In the genomic region with DNA sequence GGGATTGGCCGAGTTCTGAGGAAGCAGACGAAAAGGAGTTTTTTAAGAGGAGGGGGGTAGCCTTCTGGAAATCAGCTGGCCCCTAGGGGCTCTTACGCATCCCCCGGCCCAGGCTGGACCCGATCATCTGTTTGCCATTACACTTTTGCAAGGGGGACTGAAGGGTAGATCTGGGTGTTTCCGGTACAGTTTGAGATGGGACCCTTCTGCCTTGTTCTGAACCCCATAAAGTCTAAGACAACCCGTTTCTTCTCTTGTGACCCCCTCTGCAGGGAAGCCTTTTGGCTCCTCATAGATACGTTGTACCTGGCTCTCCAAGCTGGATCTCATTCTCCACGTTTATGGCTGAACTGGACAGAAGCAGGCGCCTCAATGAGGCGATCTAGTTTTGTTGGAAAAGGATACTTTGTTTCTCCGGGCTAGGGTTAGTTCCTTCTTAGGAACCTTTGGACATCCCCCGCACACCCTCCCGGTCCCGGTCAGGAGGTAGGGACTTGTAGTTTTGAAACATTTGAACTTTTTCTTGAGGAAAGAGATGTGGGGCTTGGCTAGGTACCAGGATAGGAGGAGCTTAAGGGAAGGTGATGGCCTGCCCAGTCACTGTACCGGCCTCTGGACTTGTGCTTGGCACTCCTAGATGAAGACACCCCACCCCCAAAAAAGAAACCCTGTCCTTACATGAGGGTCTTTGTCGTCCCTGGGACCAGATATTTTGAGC, we compare ENCODE assay signal across 9 mouse cellular contexts. TPM values are rescaled to one million over a fixed set of nuclear protein-coding genes. Genes with fewer than 3 reads are reported as not detected.
DNase-seq lines count a peak whose midpoint lies in the region; ATAC-seq and TF ChIP-seq lines count a peak whose summit lies in the region.
"Had no signal": no experiment of that assay in that cellular context is flagged by ENCODE, and none has a peak within 500 bp of the region (broad histone marks: within the 10 kb centered on the region; RNA-seq: fewer than 3 reads in every experiment).

No protein-coding gene starts in this region.

- no peak for ATAC-seq in cerebellum, adult (ENCODE audit: insufficient number of reproducible peaks, low FRiP score, low TSS enrichment)
- ATAC-seq in heart, embryonic 16.5 days (replicated peaks; ENCODE audit: extremely low read depth, insufficient read depth, low FRiP score) = no peak
- no peak for ATAC-seq in midbrain, postnatal 0 days (ENCODE audit: low FRiP score)

- peaks cover 49% of the 10 kb centered on the region for H3K4me1 ChIP-seq in heart, embryonic 16.5 days (ENCODE audit: control insufficient read depth, insufficient read depth, low read length)
- H3K4me1 ChIP-seq in limb, embryonic 10.5 days = peaks cover 62% of the 10 kb centered on the region
- peaks cover 24% of the 10 kb centered on the region for H3K4me1 ChIP-seq in midbrain, postnatal 0 days (ENCODE audit: insufficient read depth, low read length)

- peak overlapping the region; percentile 97 for H3K27ac ChIP-seq in heart, embryonic 16.5 days (ENCODE audit: low read length)
- H3K27ac ChIP-seq in limb, embryonic 10.5 days = peak overlapping the region; percentile 93
- peak overlapping the region; percentile 95 for H3K27ac ChIP-seq in midbrain, postnatal 0 days (ENCODE audit: low read depth, low read length)

- no peaks in the 10 kb centered on the region for H3K27me3 ChIP-seq in heart, embryonic 16.5 days (ENCODE audit: control insufficient read depth, insufficient read depth, low read length)
- no peaks in the 10 kb centered on the region for H3K27me3 ChIP-seq in limb, embryonic 10.5 days (ENCODE audit: low read depth, poor library complexity, severe bottlenecking)
- no peaks in the 10 kb centered on the region for H3K27me3 ChIP-seq in midbrain, postnatal 0 days (ENCODE audit: insufficient read depth, low read length)

- peak overlapping the region; percentile 94 for H3K4me2 ChIP-seq in heart, embryonic 16.5 days (ENCODE audit: low read depth, low read length)
- peak overlapping the region; percentile 71 for H3K4me2 ChIP-seq in midbrain, postnatal 0 days (ENCODE audit: low read depth, low read length, poor library complexity, severe bottlenecking)

- 5% methylated on average over 17 of the region's 17 CpGs for WGBS in heart, embryonic 16.5 days
- WGBS in limb, embryonic 10.5 days = 8% methylated on average over 17 of the region's 17 CpGs
- WGBS in midbrain, postnatal 0 days = 5% methylated on average over 17 of the region's 17 CpGs

- peak overlapping the region; percentile 94 for H3K9ac ChIP-seq in heart, embryonic 16.5 days (ENCODE audit: low read length)
- peak overlapping the region; percentile 85 for H3K9ac ChIP-seq in midbrain, postnatal 0 days (replicated peaks; ENCODE audit: low read length, poor library complexity, severe bottlenecking)

- H3K36me3 ChIP-seq in heart, embryonic 16.5 days (ENCODE audit: control insufficient read depth, insufficient read depth) = no peaks in the 10 kb centered on the region
- H3K36me3 ChIP-seq in limb, embryonic 10.5 days = peaks cover 6% of the 10 kb centered on the region; the same call in 1 of the 2 replicates
- no peaks in the 10 kb centered on the region for H3K36me3 ChIP-seq in midbrain, postnatal 0 days (ENCODE audit: insufficient read depth, low read length)

- TF ChIP-seq CTCF in midbrain, postnatal 0 days (IDR thresholded peaks at IDR 0.05) = no peak

- no peaks in the 10 kb centered on the region for H3K9me3 ChIP-seq in heart, embryonic 16.5 days (replicated peaks; ENCODE audit: control insufficient read depth, low read length)
- H3K9me3 ChIP-seq in limb, embryonic 10.5 days (replicated peaks) = no peaks in the 10 kb centered on the region
- H3K9me3 ChIP-seq in midbrain, postnatal 0 days (ENCODE audit: low read length) = no peaks in the 10 kb centered on the region

- peak; percentile 77 for DNase-seq in cerebellum, adult 9-11 months
- peak; percentile 69 for DNase-seq in adrenal gland, postnatal 14 days
- peak; percentile 69 for DNase-seq in limb, embryonic 10.5 days (ENCODE audit: low spot score)
- no peak for DNase-seq in midbrain, postnatal 0 days (ENCODE audit: low spot score)
- no peak for DNase-seq in natural killer cell, adult 2 months (ENCODE audit: low spot score in 2 of 2)
- no peak for DNase-seq in frontal cortex, postnatal 25 days (ENCODE audit: low spot score in 2 of 2)

- peak overlapping the region; percentile 84 for H3K4me3 ChIP-seq in heart, embryonic 16.5 days (ENCODE audit: low read length)
- peak overlapping the region; percentile 74 for H3K4me3 ChIP-seq in limb, embryonic 10.5 days
- peak overlapping the region; percentile 89 for H3K4me3 ChIP-seq in midbrain, postnatal 0 days (ENCODE audit: low read depth, low read length)

RNA-seq across cellular contexts. Expression of gene Lasp1, which starts 2.0 kb away (rescaled TPM):
- total RNA-seq in adrenal gland, postnatal 14 days (2021) = 98.2 and 107 TPM in 2 replicates
- polyA plus RNA-seq in heart, embryonic 16.5 days (2015; fragmentation: Nextera tagmentation; extraction: Ambion mirVana) = 52.9 and 59.0 TPM in 2 replicates
- polyA plus RNA-seq in limb, embryonic 10.5 days (2016; fragmentation: Nextera tagmentation; extraction: Ambion mirVana) = 90.0 and 110 TPM in 2 replicates
- total RNA-seq in midbrain, postnatal 0 days (2014; rRNA removed) = 206 and 216 TPM in 2 replicates
- polyA plus RNA-seq in midbrain, postnatal 0 days (2015; fragmentation: Nextera tagmentation; extraction: Ambion mirVana) = 174 and 179 TPM in 2 replicates

RNA-seq across cellular contexts. Expression of gene Rpl23, which starts 18.6 kb away (rescaled TPM):
- 809 and 980 TPM in 2 replicates for total RNA-seq in adrenal gland, postnatal 14 days (2021)
- 299 and 310 TPM in 2 replicates for polyA plus RNA-seq in heart, embryonic 16.5 days (2015; fragmentation: Nextera tagmentation; extraction: Ambion mirVana)
- 449 and 506 TPM in 2 replicates for polyA plus RNA-seq in limb, embryonic 10.5 days (2016; fragmentation: Nextera tagmentation; extraction: Ambion mirVana)
- 177 and 224 TPM in 2 replicates for total RNA-seq in midbrain, postnatal 0 days (2014; rRNA removed)
- polyA plus RNA-seq in midbrain, postnatal 0 days (2015; fragmentation: Nextera tagmentation; extraction: Ambion mirVana) = 308 and 329 TPM in 2 replicates

RNA-seq across cellular contexts. Expression of gene 1700001P01Rik, which starts 25.1 kb away (rescaled TPM):
- total RNA-seq in adrenal gland, postnatal 14 days (2021) = not detected in 2 replicates
- polyA plus RNA-seq in heart, embryonic 16.5 days (2015; fragmentation: Nextera tagmentation; extraction: Ambion mirVana) = 0.25 and 0.41 TPM in 2 replicates
- polyA plus RNA-seq in limb, embryonic 10.5 days (2016; fragmentation: Nextera tagmentation; extraction: Ambion mirVana) = 0.43 and 0.74 TPM in 2 replicates
- total RNA-seq in midbrain, postnatal 0 days (2014; rRNA removed) = not detected in 2 replicates
- polyA plus RNA-seq in midbrain, postnatal 0 days (2015; fragmentation: Nextera tagmentation; extraction: Ambion mirVana) = 0.29 TPM in 1 of 2 replicates, not detected in the other
- polyA plus RNA-seq: large intestine, adult 2 months had no signal

RNA-seq across cellular contexts. Expression of gene Cwc25, which starts 34.5 kb away (rescaled TPM):
- total RNA-seq in adrenal gland, postnatal 14 days (2021) = 17.6 and 18.7 TPM in 2 replicates
- polyA plus RNA-seq in heart, embryonic 16.5 days (2015; fragmentation: Nextera tagmentation; extraction: Ambion mirVana) = 10.7 and 12.5 TPM in 2 replicates
- polyA plus RNA-seq in limb, embryonic 10.5 days (2016; fragmentation: Nextera tagmentation; extraction: Ambion mirVana) = 17.8 and 21.6 TPM in 2 replicates
- 11.8 and 16.0 TPM in 2 replicates for total RNA-seq in midbrain, postnatal 0 days (2014; rRNA removed)
- 12.0 TPM in 2 replicates for polyA plus RNA-seq in midbrain, postnatal 0 days (2015; fragmentation: Nextera tagmentation; extraction: Ambion mirVana)

RNA-seq across cellular contexts. Expression of gene B230217C12Rik, which starts 39.7 kb away (rescaled TPM):
- total RNA-seq in adrenal gland, postnatal 14 days (2021) = 2.4 and 3.5 TPM in 2 replicates
- polyA plus RNA-seq in heart, embryonic 16.5 days (2015; fragmentation: Nextera tagmentation; extraction: Ambion mirVana) = 2.5 and 3.2 TPM in 2 replicates
- 10.9 and 14.0 TPM in 2 replicates for polyA plus RNA-seq in limb, embryonic 10.5 days (2016; fragmentation: Nextera tagmentation; extraction: Ambion mirVana)
- 37.7 and 43.6 TPM in 2 replicates for total RNA-seq in midbrain, postnatal 0 days (2014; rRNA removed)
- polyA plus RNA-seq in midbrain, postnatal 0 days (2015; fragmentation: Nextera tagmentation; extraction: Ambion mirVana) = 38.2 and 41.8 TPM in 2 replicates

Comparison
In these comparisons a context has a peak if more than half of its experiments do, and no peak if none do; other contexts are left out.
1. DNase-seq: peak in cerebellum, adult 9-11 months (single experiment), adrenal gland, postnatal 14 days (single experiment) and limb, embryonic 10.5 days (single experiment); none in midbrain, postnatal 0 days (single experiment), natural killer cell, adult 2 months (0 of 2) and frontal cortex, postnatal 25 days (0 of 2).
2. Peak in every context shown above with its lines, with median percentiles within 50 percentile points of each other: H3K27ac ChIP-seq and H3K4me3 ChIP-seq.